Mouse (Mus musculus): ENCODE measurements around the gene Hist2h3c2. TPM values are rescaled to one million over a fixed set of nuclear protein-coding genes. Genes with fewer than 3 reads are reported as not detected.
"Not testable (repeated sequence)": the region's sequence is repeated elsewhere in the genome, so short reads cannot be mapped to it uniquely, and the experiment has no call there.

Gene Hist2h3c2
- polyA plus RNA-seq (2015; fragmentation: Nextera tagmentation; extraction: Ambion mirVana), result 5.8 and 6.5 TPM in 2 replicates

GRCm38 (mm10) chr3:96238954-96239793 is at the start of gene Hist2h3c2:
TSS of gene Hist2h3c2 (minus strand) at chr3:96239127.
- peak within 1 kb of the TSS; percentile 50 for H3K9ac ChIP-seq
- H3K36me3 ChIP-seq; H3K9me3 ChIP-seq; H3K27me3 ChIP-seq (replicated peaks): not testable (repeated sequence)
- peak within 1 kb of the TSS; percentile 33 for H3K4me3 ChIP-seq (replicated peaks)
- H3K4me1 ChIP-seq (replicated peaks), result peaks cover 18% of the 10 kb centered on the region
- peak; percentile 92 for ATAC-seq
- peak within 1 kb of the TSS; percentile 67 for H3K27ac ChIP-seq
- WGBS, result under 1% methylated on average over 18 of the region's 68 CpGs
- H3K4me2 ChIP-seq (replicated peaks), result peak within 1 kb of the TSS; percentile 59

GRCm38 (mm10) chr3:96287334-96287733 is 48.4 kb upstream of the Hist2h3c2 start:
- H3K36me3 ChIP-seq; ATAC-seq; H3K27me3 ChIP-seq (replicated peaks); H3K9ac ChIP-seq; H3K27ac ChIP-seq; H3K4me3 ChIP-seq (replicated peaks); H3K9me3 ChIP-seq; H3K4me1 ChIP-seq (replicated peaks); H3K4me2 ChIP-seq (replicated peaks): not testable (repeated sequence)
- WGBS, result 89% methylated on average over 11 of the region's 11 CpGs

- no peaks in the 10 kb centered on the region for H3K4me1 ChIP-seq (replicated peaks)
- no peak overlapping the region for H3K4me3 ChIP-seq (replicated peaks)
- WGBS, result 15% methylated on average over 4 of the region's 4 CpGs
- H3K27me3 ChIP-seq (replicated peaks), result no peaks in the 10 kb centered on the region; the same call in none of the 2 replicates
- no peaks in the 10 kb centered on the region for H3K36me3 ChIP-seq
- 0 out of 2 replicates have a peak overlapping the region, but pooled peaks have one; percentile 28 for H3K4me2 ChIP-seq (replicated peaks)
- no peak overlapping the region for H3K9ac ChIP-seq
- no peak overlapping the region for H3K27ac ChIP-seq
- no peaks in the 10 kb centered on the region for H3K9me3 ChIP-seq
- no peak for ATAC-seq
Measured at GRCm38 (mm10) chr3:96284457-96284856, 45.5 kb upstream of the Hist2h3c2 start.

- Histone ChIP-seq H3K27me3 (replicated peaks) (no peaks in the 10 kb centered on the region; the same call in none of the 2 replicates), H3K9ac (no peak overlapping the region), H3K27ac (no peak overlapping the region), H3K4me1 (replicated peaks) (peaks cover 3% of the 10 kb centered on the region; the same call in 1 of the 2 replicates), H3K9me3 (no peaks in the 10 kb centered on the region), H3K36me3 (no peaks in the 10 kb centered on the region), H3K4me2 (replicated peaks) (no peak overlapping the region), H3K4me3 (replicated peaks) (no peak overlapping the region)
- WGBS, result 60% methylated on average over 6 of the region's 6 CpGs
- ATAC-seq, result no peak
Measured at GRCm38 (mm10) chr3:96280660-96281059, 41.7 kb upstream of the Hist2h3c2 start.

- H3K4me1 ChIP-seq (replicated peaks), result peaks cover 3% of the 10 kb centered on the region; the same call in 1 of the 2 replicates
- under 1% methylated on average over 49 of the region's 49 CpGs for WGBS
- peak overlapping the region; percentile 93 for H3K4me2 ChIP-seq (replicated peaks)
- H3K27me3 ChIP-seq (replicated peaks), result no peaks in the 10 kb centered on the region; the same call in 1 of the 2 replicates
- peak; percentile 96 for ATAC-seq
- peak overlapping the region; percentile 48 for H3K4me3 ChIP-seq (replicated peaks)
- H3K36me3 ChIP-seq, result no peaks in the 10 kb centered on the region
- H3K9me3 ChIP-seq, result no peaks in the 10 kb centered on the region
- H3K9ac ChIP-seq, result peak overlapping the region; percentile 67
- peak overlapping the region; percentile 72 for H3K27ac ChIP-seq
Measured at GRCm38 (mm10) chr3:96277800-96278624, 39.1 kb upstream of the Hist2h3c2 start.

- Histone ChIP-seq H3K36me3 (no peaks in the 10 kb centered on the region), H3K4me3 (replicated peaks) (peak overlapping the region; percentile 48), H3K9ac (peak overlapping the region; percentile 67), H3K27me3 (replicated peaks) (no peaks in the 10 kb centered on the region), H3K4me2 (replicated peaks) (peak overlapping the region; percentile 93), H3K9me3 (no peaks in the 10 kb centered on the region), H3K27ac (peak overlapping the region; percentile 72; the same call in 1 of the 2 replicates), H3K4me1 (replicated peaks) (peaks cover 3% of the 10 kb centered on the region; the same call in 1 of the 2 replicates)
- ATAC-seq, result peak; percentile 57
- 19% methylated on average over 8 of the region's 8 CpGs for WGBS
Measured at GRCm38 (mm10) chr3:96277428-96277799, 38.5 kb upstream of the Hist2h3c2 start.

- Histone ChIP-seq H3K9ac (no peak overlapping the region), H3K4me2 (replicated peaks) (no peak overlapping the region), H3K4me3 (replicated peaks) (no peak overlapping the region), H3K4me1 (replicated peaks) (peaks cover 3% of the 10 kb centered on the region; the same call in 1 of the 2 replicates), H3K9me3 (no peaks in the 10 kb centered on the region), H3K27me3 (replicated peaks) (no peaks in the 10 kb centered on the region), H3K27ac (no peak overlapping the region), H3K36me3 (no peaks in the 10 kb centered on the region)
- WGBS, result 88% methylated on average over 17 of the region's 17 CpGs
- ATAC-seq, result no peak
Measured at GRCm38 (mm10) chr3:96273591-96274465, 34.9 kb upstream of the Hist2h3c2 start.

GRCm38 (mm10) chr3:96269511-96270474 is 30.9 kb upstream of the Hist2h3c2 start, which contains the start of gene Hist2h2bb:
TSS of gene Hist2h2bb (plus strand) at chr3:96269752.
- peak; percentile 95 for ATAC-seq
- H3K4me2 ChIP-seq (replicated peaks), result peak within 1 kb of the TSS; percentile 79
- peaks cover 5% of the 10 kb centered on the region; the same call in 1 of the 2 replicates for H3K4me1 ChIP-seq (replicated peaks)
- H3K9ac ChIP-seq, result peak within 1 kb of the TSS; percentile 51
- peak within 1 kb of the TSS; percentile 95 for H3K27ac ChIP-seq
- H3K27me3 ChIP-seq (replicated peaks), result no peaks in the 10 kb centered on the region
- no peaks in the 10 kb centered on the region for H3K9me3 ChIP-seq
- no peaks in the 10 kb centered on the region for H3K36me3 ChIP-seq
- under 1% methylated on average over 45 of the region's 45 CpGs for WGBS
- H3K4me3 ChIP-seq (replicated peaks), result peak within 1 kb of the TSS; percentile 50

- Histone ChIP-seq H3K4me3 (replicated peaks) (peak overlapping the region; percentile 40), H3K9ac (peak overlapping the region; percentile 49), H3K4me1 (replicated peaks) (peaks cover 11% of the 10 kb centered on the region), H3K27ac (peak overlapping the region; percentile 95), H3K4me2 (replicated peaks) (peak overlapping the region; percentile 67)
- not testable (repeated sequence) for H3K36me3 ChIP-seq; H3K27me3 ChIP-seq (replicated peaks); H3K9me3 ChIP-seq
- WGBS, result 0% methylated on average over 12 of the region's 44 CpGs
- ATAC-seq, result peak; percentile 60
Measured at GRCm38 (mm10) chr3:96268776-96269378, 29.9 kb upstream of the Hist2h3c2 start.

GRCm38 (mm10) chr3:96268051-96268775 is 29.3 kb upstream of the Hist2h3c2 start, which contains the start of gene Hist2h3b:
TSS of gene Hist2h3b (plus strand) at chr3:96268654.
- Histone ChIP-seq H3K27ac (peak within 1 kb of the TSS; percentile 95), H3K9ac (peak within 1 kb of the TSS; percentile 49), H3K27me3 (replicated peaks) (no peaks in the 10 kb centered on the region), H3K4me2 (replicated peaks) (peak within 1 kb of the TSS; percentile 79), H3K4me3 (replicated peaks) (peak within 1 kb of the TSS; percentile 40), H3K9me3 (no peaks in the 10 kb centered on the region), H3K36me3 (no peaks in the 10 kb centered on the region), H3K4me1 (replicated peaks) (peaks cover 11% of the 10 kb centered on the region)
- WGBS, result 15% methylated on average over 29 of the region's 30 CpGs
- ATAC-seq, result peak; percentile 73
